Mouse (Mus musculus) stomach, postnatal 0 days (tissue): ENCODE measurements around the gene Snrnp70. TPM values are rescaled to one million over a fixed set of nuclear protein-coding genes. Genes with fewer than 3 reads are reported as not detected.

ENCODE experiments used
- ATAC-seq: fragments of 200-750 bp; cut with Nextera tagmentation; 2 replicates; pipeline ENCODE4 v1.8.0; 2017; ENCODE audit not compliant: low FRiP score, low TSS enrichment
- DNase-seq: peaks from one replicate; pipeline ENCODE4 v3.0.0-alpha.2; 2016; ENCODE audit warnings: low spot score
- H3K27ac ChIP-seq: fragments of 300-500 bp; sonication (generic); replicated peaks from 2 replicates; pipeline ENCODE4 v1.5.1; 2014; ENCODE audit warnings: mild to moderate bottlenecking, control low read depth
- H3K27me3 ChIP-seq: fragments of 300-500 bp; sonication (generic); 2 replicates; pipeline ENCODE4 v1.6.1; 2014; ENCODE audit warnings: low read length; ENCODE audit not compliant: control insufficient read depth, insufficient read depth
- H3K36me3 ChIP-seq: fragments of 300-500 bp; sonication (generic); 2 replicates; pipeline ENCODE4 v1.6.1; 2014; ENCODE audit warnings: low read length, mixed read lengths; ENCODE audit not compliant: control insufficient read depth, insufficient read depth
- H3K4me1 ChIP-seq: fragments of 300-500 bp; sonication (generic); replicated peaks from 2 replicates; pipeline ENCODE4 v1.6.1; 2014; ENCODE audit warnings: antibody characterized with exemption; ENCODE audit not compliant: control insufficient read depth, insufficient read depth
- H3K4me2 ChIP-seq: fragments of 300-500 bp; sonication (generic); replicated peaks from 2 replicates; pipeline ENCODE4 v1.6.1; 2014; ENCODE audit warnings: low read depth, mild to moderate bottlenecking, control low read depth, moderate library complexity
- H3K4me3 ChIP-seq: fragments of 300-500 bp; sonication (generic); 2 replicates; pipeline ENCODE4 v1.5.1; 2014; ENCODE audit warnings: low read depth, low read length, control low read depth
- H3K9ac ChIP-seq: fragments of 300-500 bp; sonication (generic); 2 replicates; pipeline ENCODE4 v1.6.1; 2014; ENCODE audit warnings: mild to moderate bottlenecking, low read length, control low read depth, mixed read lengths
- H3K9me3 ChIP-seq: fragments of 300-500 bp; sonication (generic); 2 replicates; pipeline ENCODE4 v1.6.1; 2016; ENCODE audit warnings: low read length; ENCODE audit not compliant: control insufficient read depth
- CTCF ChIP-seq: IDR thresholded peaks from 2 replicates; pipeline ENCODE4 v1.5.1; 2016; ENCODE audit warnings: antibody characterized with exemption, low read depth, mild to moderate bottlenecking, moderate library complexity
- EP300 ChIP-seq: optimal IDR thresholded peaks from 2 replicates; pipeline ENCODE3; 2016; ENCODE audit warnings: antibody characterized with exemption
- WGBS: fragments of 180-500 bp; shearing (Covaris S2); extraction: QIAGEN DNeasy Blood & Tissue Kit; methylation state at CpG from one replicate; pipeline ENCODE4 v1.1.7; 2014; 5-methylcytosine and 5-hydroxymethylcytosine counted together
- polyA plus RNA-seq: library from polyadenylated mRNA; unstranded; fragments of >200 nt; fragmentation: Nextera tagmentation; extraction: Ambion mirVana; gene quantifications from 2 replicates; pipeline ENCODE4 v1.2.1, GENCODE M21; 2015

Gene Snrnp70
- polyA plus RNA-seq, 1 experiment from 2014 or later = 78.8 TPM

GRCm38 (mm10) chr7:45370475-45371311 is 24.8 kb downstream of the Snrnp70 start, which contains the start of gene Lin7b:
Lin7b (minus strand) TSS chr7:45370583.
- ATAC-seq = peak; percentile 79

DNA sequence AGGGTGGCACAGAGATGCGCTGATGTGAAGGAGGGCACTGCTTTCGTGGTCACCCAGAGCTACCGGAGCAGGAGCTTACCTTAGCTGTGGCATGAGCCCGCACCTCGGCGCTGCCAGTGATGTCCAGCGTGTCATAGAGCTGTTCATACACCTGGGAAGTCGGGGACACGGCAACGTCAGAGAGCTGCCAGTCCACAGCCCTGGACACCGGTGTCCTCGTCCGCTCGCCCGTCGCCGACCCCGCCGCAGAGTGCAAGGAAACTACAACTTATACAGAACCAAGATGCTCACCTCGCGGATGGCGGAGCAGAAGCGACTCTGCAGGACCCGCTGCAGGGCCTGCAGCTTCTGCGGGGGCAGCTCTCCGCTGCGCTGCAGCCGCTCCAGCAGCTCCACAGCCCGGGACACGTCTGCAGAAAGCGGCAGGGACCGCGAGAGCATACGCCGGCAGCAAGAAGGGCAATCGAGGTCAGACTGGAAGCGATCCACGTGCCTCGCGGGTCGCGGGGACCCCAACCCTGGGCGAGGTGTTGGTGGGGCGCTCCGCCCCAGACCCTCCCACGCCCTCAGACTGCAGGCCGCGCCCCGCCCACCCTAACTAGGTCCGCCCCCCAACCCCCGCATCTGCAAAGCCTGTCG is 25.6 kb downstream of the Snrnp70 start:
- TF ChIP-seq EP300 (no peak), CTCF (no peak)
- Histone ChIP-seq H3K27me3 (no peaks in the 10 kb centered on the region), H3K27ac (no peak overlapping the region), H3K9me3 (no peaks in the 10 kb centered on the region), H3K36me3 (0 out of 2 replicates have a peak, but pooled peaks cover 3% of the 10 kb centered on the region), H3K4me1 (peaks cover 3% of the 10 kb centered on the region; the same call in 1 of the 2 replicates), H3K4me2 (peak overlapping the region; percentile 98), H3K9ac (peak overlapping the region; percentile 60), H3K4me3 (peak overlapping the region; percentile 52)
- WGBS = 8% methylated on average over 50 of the region's 52 CpGs
- peak; percentile 1; the same call in 1 of the 2 replicates for ATAC-seq
- no peak for DNase-seq

More at GRCm38 (mm10) chr7:45370475-45371311, 24.8 kb downstream of the Snrnp70 start, which contains the start of gene Lin7b:
- whole genome bisulfite sequencing = 8% methylated on average over 28 of the region's 28 CpGs
- no peaks in the 10 kb centered on the region for H3K9me3 ChIP-seq
- peaks cover 5% of the 10 kb centered on the region for H3K36me3 ChIP-seq
- peak within 1 kb of the TSS; percentile 98 for H3K4me2 ChIP-seq
- TF ChIP-seq CTCF (peak; percentile 38), EP300 (no peak)
- H3K27me3 ChIP-seq = no peaks in the 10 kb centered on the region
- peak; percentile 96 for DNase-seq
- H3K4me3 ChIP-seq = peak within 1 kb of the TSS; percentile 52
- H3K4me1 ChIP-seq = peaks cover 3% of the 10 kb centered on the region; the same call in 1 of the 2 replicates
- peak within 1 kb of the TSS; percentile 60 for H3K9ac ChIP-seq
- H3K27ac ChIP-seq = no peak within 1 kb of the TSS

- ATAC-seq (no peak), DNase-seq (no peak)
- 73% methylated on average over 16 of the region's 16 CpGs for WGBS
- Histone ChIP-seq H3K9ac (no peak overlapping the region), H3K4me3 (no peak overlapping the region), H3K9me3 (no peaks in the 10 kb centered on the region), H3K27ac (no peak overlapping the region), H3K4me1 (peaks cover 3% of the 10 kb centered on the region; the same call in 1 of the 2 replicates), H3K27me3 (no peaks in the 10 kb centered on the region), H3K4me2 (peak overlapping the region; percentile 98), H3K36me3 (0 out of 2 replicates have a peak, but pooled peaks cover 3% of the 10 kb centered on the region)
- TF ChIP-seq EP300 (no peak), CTCF (no peak)
Observed at GRCm38 (mm10) chr7:45369022-45369745, 26.4 kb downstream of the Snrnp70 start.

DNA sequence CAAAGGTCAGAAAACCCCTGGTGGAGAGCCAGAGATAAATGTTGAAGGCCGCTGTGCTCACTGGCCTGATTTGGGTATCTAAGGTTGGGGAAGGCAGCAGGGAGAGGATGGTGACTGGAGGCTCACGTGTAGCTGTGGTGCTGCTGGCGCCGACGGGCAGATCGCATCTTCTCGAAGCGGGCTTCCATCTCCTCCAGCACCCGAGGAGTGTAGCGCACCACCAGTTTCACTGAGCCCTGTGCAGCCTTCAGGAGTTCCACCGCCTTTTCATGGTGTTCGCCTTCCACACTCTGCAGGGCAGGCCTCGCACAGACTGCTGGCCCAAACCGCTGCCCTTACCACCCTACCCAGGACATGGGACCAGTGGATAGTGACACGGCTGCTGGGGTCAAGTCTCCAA is 27.4 kb downstream of the Snrnp70 start:
- H3K4me3 ChIP-seq = peak overlapping the region; percentile 56; the same call in 1 of the 2 replicates
- no peaks in the 10 kb centered on the region for H3K27me3 ChIP-seq

GRCm38 (mm10) chr7:45367020-45367880 is 28.3 kb downstream of the Snrnp70 start:
- Histone ChIP-seq H3K27ac (peak overlapping the region; percentile 35; the same call in 1 of the 2 replicates), H3K4me2 (peak overlapping the region; percentile 99), H3K27me3 (no peaks in the 10 kb centered on the region), H3K9me3 (no peaks in the 10 kb centered on the region), H3K9ac (peak overlapping the region; percentile 66), H3K4me1 (peaks cover 3% of the 10 kb centered on the region; the same call in 1 of the 2 replicates), H3K36me3 (no peaks in the 10 kb centered on the region), H3K4me3 (peak overlapping the region; percentile 56)
- TF ChIP-seq CTCF (peak; percentile 78), EP300 (no peak)
- ATAC-seq = peak; percentile 88
- WGBS = 1% methylated on average over 53 of the region's 70 CpGs
- DNase-seq = peak; percentile 97

More for the DNA sequence above, 27.4 kb downstream of the Snrnp70 start:
- H3K4me1 ChIP-seq = peaks cover 3% of the 10 kb centered on the region; the same call in 1 of the 2 replicates
- no peak overlapping the region for H3K27ac ChIP-seq
- H3K9me3 ChIP-seq = no peaks in the 10 kb centered on the region
- no peaks in the 10 kb centered on the region for H3K36me3 ChIP-seq
- no peak overlapping the region for H3K9ac ChIP-seq
- ATAC-seq (no peak), DNase-seq (no peak)
- H3K4me2 ChIP-seq = no peak overlapping the region; the same call in 1 of the 2 replicates
- TF ChIP-seq CTCF (no peak), EP300 (no peak)
- WGBS = 89% methylated on average over 15 of the region's 15 CpGs
